Mouse (Mus musculus): ENCODE measurements around the gene Tmem53.

Gene Tmem53

DNA sequence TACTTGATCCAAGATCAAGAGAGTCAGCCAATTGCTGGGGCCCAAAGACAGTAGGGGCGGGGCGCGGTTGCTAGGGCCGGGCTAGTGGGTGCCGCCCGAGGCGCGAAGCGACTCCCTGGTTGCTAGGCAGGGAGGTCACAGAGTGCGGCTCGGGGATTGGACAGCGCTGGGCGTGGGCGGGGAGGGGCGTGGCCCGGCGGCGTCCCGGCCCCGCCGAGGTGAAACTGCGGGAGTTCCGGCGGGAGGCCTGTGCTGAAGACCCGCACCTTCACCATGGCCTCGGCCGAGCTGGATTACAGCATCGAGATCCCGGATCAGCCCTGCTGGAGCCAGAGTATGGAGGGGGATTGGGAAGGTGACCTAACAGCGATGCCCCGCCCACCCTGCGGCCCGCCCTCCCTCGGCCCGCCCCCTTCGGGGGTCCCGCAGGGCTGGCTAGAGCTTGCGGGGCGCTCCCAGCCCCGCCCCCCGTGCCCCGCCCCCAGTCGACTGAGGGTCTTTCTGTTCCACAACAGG lies at the start of gene Tmem53, which contains the start of gene Armh1:
TSS of gene Tmem53 (plus strand) at position 151 of the 516 bp plus-strand sequence.
TSS of gene Armh1 (minus strand) at position 325 of the 516 bp plus-strand sequence.
- peak; percentile 97 for DNase-seq (ENCODE audit: low read depth)

GRCm38 (mm10) chr4:117202046-117202991 lies 49.4 kb upstream of the Tmem53 start:
- peak; percentile 80 for DNase-seq (ENCODE audit: low read depth)

DNA sequence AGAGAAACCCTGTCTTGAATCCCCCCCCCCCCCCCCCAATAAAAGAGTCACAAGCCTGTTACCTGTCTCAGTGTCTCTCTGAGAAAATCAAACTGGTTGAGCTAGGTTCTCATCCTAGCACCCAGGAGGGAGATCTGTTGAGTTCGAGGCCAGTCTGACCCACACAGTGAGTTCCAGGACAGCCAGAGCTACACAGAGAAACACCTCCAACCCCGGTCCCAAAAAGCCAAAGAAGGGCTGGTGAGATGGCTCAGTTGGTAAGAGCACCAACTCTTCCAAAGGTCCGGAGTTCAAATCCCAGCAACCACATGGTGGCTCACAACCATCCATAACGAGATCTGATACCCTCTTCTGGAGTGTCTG lies 48.8 kb upstream of the Tmem53 start:
- DNase-seq (ENCODE audit: low read depth), result no peak

DNA sequence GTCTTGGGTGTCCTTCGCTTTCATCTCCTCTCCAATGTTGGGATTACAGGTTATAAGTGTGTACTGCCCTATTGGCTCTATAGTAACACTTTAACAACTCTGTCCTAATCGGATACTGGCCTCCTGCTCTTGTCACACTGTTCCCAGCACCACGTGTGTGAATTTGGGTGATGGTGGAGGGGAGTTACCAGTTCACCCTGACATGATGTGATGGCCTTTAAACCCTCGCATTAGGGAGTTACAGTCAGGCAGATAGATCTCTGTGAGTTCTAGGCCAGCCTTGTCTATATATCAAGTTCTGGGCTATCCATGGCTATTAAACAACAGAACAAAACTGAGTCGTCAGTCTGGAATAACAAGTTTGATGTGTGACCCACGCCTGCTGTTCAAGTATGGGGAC lies 42.2 kb upstream of the Tmem53 start:
- no peak for DNase-seq (ENCODE audit: low read depth)

GRCm38 (mm10) chr4:117210147-117211074 lies 41.3 kb upstream of the Tmem53 start:
- DNase-seq (ENCODE audit: low read depth), result peak; percentile 92

DNA sequence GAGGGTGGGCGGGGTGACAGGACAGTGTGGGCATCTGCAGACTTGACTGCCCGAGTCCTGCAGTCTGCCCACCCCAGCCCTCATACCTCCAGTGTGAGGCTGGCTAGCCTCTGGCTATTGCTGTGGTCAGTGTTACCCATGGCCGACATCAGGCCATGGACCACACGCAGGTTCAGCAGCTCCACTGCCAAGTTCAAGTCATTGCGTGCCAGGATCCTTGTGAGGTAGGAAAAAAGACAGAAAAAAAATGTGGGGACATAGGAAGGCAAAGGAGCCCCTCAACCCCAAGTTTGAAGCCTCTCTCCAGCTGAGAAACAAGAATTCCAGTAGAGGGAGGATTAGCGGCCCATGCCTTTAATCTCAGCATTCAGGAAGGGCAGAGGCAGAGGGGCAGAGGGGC lies 37.5 kb upstream of the Tmem53 start:
- DNase-seq (ENCODE audit: low read depth), result no peak

GRCm38 (mm10) chr4:117217029-117217428 lies 34.7 kb upstream of the Tmem53 start:
- DNase-seq (ENCODE audit: low read depth), result peak; percentile 35

GRCm38 (mm10) chr4:117218517-117219219 lies 33.1 kb upstream of the Tmem53 start:
- DNase-seq (ENCODE audit: low read depth), result peak; percentile 87

GRCm38 (mm10) chr4:117220741-117221515 lies 30.8 kb upstream of the Tmem53 start:
- no peak for DNase-seq (ENCODE audit: low read depth)

- DNase-seq (ENCODE audit: low read depth), result no peak
Observed at GRCm38 (mm10) chr4:117221836-117222235, 29.9 kb upstream of the Tmem53 start.

DNA sequence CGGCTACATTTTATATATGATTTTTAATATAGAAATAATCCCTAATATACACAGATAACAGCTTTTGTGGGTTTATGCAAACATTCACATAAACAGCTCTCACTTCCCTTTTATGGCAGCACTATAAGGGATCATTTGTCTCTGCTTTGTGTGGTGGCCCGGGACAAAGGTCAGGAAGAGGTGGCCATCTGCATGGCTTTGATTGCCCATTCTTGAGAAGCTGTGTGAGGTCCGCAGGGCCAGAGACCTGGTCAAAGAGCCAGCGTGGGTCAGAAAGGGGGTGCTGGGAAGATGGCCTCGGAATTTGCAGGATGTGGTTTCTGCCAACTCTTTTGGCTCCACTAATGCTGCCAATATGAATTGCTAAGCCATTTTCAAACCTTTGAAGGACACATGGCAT lies 28.8 kb upstream of the Tmem53 start:
- no peak for DNase-seq (ENCODE audit: low read depth)

DNA sequence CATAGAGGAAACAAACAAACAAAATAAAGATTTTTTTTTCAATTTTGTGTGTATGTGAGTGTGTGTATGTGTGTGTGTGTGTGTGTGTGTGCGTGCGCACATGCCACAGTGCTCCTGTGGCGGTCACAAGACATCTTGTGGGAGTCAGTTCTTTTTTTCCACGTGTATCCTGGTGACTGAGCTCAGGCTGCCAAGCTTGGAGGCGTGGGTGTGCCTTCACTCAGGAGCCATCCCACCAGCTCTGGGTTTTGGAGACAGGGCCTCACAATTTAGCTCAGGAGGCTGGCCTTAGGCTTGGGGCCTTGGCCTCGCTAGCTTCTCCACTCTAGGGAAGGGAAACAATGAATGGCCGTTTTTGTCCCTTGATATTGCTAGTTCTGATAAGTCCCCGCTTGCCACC lies 27.6 kb upstream of the Tmem53 start:
- no peak for DNase-seq (ENCODE audit: low read depth)

GRCm38 (mm10) chr4:117225250-117225649 lies 26.5 kb upstream of the Tmem53 start:
- DNase-seq (ENCODE audit: low read depth), result no peak

GRCm38 (mm10) chr4:117229590-117229989 lies 22.2 kb upstream of the Tmem53 start:
- no peak for DNase-seq (ENCODE audit: low read depth)

DNA sequence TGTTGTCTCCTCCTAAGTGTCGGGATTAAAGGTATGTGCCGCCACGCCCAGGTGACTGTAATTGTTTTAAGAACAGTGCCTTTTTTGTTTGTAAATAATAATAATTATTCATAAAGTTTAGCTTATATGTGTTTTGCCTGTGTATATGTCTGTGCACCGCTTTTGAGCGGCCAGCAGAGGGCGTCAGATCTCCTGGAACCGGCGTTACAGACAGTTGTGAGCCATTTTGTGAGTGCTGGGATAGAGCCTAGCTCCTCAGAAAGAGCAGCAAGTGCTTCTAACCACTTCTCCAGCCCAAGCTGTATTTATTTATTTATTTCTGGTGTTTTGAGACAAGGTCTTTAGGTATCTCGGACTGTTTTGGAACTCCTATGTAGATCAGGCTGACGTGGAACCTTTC lies 21.4 kb upstream of the Tmem53 start:
- no peak for DNase-seq (ENCODE audit: low read depth)

GRCm38 (mm10) chr4:117231208-117231607 lies 20.5 kb upstream of the Tmem53 start:
- no peak for DNase-seq (ENCODE audit: low read depth)

GRCm38 (mm10) chr4:117234166-117234741 lies 17.5 kb upstream of the Tmem53 start:
- no peak for DNase-seq (ENCODE audit: low read depth)

- peak; percentile 57 for DNase-seq (ENCODE audit: low read depth)
Observed at GRCm38 (mm10) chr4:117235822-117236221, 15.9 kb upstream of the Tmem53 start.

- DNase-seq (ENCODE audit: low read depth), result no peak
Observed at GRCm38 (mm10) chr4:117239153-117239552, 12.6 kb upstream of the Tmem53 start.

- no peak for DNase-seq (ENCODE audit: low read depth)
Observed at GRCm38 (mm10) chr4:117240867-117241266, 10.9 kb upstream of the Tmem53 start.

DNA sequence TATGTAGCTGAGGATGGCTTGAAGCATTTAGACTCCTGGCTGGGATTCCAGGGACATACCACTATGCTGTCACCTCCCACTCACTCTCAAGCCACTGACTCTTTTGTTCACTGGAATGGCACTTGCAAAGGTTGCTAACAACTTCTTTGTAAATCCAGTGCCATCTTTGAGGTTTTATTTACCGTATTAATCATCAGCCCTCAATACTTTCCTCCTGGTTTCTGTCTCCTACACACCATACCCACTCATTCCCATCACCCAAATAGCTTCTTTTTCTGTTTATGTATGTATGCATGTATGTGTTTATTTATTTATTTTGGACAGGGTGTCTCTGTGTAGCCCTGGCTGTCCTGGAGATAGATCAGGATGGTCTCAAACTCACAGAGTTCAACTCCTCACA lies 769 bp upstream of the Tmem53 start:
- no peak for DNase-seq (ENCODE audit: low read depth)

All from NIH3T3 (cell line).